Mouse (Mus musculus) urinary bladder, postnatal 36 days (tissue): Measurements from ENCODE around the gene Tnpo2.

ENCODE experiments used
- DNase-seq, 2 experiments: peaks; one replicate each; pipeline ENCODE4 v3.0.0; 2022; ENCODE audit warnings: low spot score in 2 of 2, mixed read lengths in 1 of 2

Gene Tnpo2

DNA sequence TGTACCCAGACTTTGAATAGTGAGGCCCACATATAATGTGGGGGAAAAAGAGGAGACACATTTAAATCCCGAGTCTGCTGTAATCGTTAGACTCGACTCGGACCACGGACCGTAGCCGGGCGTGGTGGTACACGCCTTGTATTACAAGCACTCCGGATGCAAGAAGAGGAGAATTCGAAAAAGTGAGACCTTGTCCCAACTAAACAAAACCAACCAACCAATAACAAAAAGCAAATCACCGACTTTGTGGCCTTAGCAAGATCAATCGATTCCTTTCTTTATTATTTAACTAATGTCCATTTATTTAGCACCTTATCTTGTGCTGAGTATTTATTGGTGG is 9.2 kb upstream of the Tnpo2 start:
- no peak for DNase-seq

DNA sequence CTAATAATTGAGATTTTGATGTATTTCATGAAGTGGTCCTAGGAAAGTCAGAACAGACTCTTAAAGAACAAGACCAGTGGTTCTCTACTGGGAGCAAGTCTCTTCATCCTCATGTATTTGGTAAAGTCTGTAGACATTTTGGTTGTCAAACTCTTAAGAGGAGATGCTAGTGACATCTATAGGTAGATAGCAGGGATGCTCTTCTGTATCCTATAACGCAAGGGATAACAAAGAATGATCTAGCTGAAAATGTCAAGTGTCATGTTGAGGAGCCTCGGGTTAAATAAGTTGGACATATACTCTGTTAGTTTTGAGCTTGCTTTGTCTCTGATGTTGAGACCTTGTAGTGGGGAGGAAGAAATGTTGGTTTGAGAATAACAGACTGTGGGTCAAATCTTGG is 8.8 kb upstream of the Tnpo2 start:
- DNase-seq, result no peak

DNA sequence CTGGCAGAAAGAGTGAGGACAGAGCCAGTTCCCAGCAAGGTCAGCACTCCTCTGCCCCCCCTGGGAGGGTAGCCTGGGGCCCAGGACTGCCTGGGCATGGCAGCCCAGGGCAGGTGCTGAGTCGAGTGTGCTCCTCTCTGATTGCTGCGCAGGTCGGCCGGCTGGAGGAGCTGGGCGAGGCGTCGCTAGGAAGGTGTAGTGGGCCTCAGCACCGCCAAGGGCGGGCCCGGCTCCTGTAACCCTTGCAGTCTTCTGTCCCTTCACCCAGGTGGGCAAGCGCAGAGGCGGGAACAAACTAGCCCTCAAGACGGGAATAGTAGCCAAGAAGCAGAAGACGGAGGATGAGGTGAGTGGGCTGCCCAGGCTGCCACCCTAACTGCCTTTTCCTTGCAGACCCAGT is 7.4 kb upstream of the Tnpo2 start:
- no peak for DNase-seq

DNA sequence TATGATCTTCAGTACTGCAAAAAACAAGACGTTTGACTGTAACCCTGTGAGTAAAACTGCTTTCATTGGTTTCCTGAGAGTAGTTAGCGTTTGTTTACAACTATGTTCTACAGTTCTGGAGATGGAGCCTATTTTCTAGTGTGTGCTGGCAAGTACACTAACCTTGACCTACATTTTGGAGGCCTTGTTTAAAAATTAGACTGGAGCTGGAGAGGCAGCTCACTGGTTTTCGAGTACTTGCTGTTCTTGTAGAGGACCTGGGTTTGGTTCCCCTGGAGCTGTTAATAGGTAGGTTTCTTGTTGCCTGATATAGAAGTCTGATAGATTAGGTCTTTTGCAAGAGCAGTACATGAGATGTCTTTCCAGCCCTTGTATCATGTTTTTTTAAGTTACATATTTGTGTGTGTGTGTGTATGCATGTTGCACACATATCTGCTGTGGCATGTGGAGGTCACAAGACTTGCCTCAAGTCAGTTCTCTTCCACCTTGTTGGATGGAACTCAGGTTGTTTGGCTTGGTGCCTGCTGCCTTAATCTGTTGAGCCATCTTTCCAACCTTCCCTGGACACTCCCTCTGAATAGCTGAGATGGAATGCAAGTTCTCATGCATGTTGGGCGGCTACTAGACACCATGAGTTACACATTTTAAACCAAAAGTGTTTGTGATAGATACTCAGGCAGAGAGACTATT is 3.9 kb upstream of the Tnpo2 start:
- DNase-seq, result no peak

DNA sequence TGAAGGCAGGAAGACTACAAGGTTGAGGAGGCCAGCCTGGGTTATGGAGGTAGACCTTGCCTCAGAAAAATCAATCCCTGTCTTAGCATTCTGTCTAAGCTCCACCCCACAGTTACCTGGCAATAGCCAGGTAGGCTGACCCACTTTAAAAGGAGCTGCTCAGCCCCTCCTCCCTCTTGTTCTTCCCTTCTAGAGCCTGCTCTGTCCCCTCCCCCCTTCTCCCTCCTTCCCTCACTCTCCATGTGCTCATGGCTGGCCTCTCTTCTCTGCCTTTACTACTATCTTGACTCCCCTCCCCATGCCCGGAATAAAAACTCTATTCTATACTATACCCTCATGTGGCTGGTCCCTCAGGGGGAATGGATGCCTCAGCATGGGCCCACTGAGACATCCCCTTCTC is 2.8 kb upstream of the Tnpo2 start:
- DNase-seq, result no peak

DNA sequence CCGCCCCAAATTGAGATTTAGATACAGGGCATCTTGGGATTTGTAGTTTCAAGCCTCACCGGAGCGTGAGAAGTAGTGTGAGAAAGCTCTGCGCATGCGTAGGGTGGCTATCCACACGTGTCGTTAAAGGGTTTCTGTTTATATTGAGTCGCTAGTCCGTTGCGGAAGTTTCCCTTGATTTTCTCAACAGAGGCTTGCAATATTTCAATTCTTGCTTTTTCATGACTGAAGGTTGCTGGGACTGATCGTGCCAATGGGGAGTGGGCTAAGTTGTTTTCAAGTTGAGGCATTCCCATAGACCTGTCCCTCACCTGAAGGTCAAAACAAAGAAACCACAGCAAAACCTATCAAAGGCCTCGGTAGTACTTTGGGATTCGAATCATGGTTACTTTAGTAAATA is 2.0 kb upstream of the Tnpo2 start:
- peak; percentile 45 to 59 for DNase-seq

DNA sequence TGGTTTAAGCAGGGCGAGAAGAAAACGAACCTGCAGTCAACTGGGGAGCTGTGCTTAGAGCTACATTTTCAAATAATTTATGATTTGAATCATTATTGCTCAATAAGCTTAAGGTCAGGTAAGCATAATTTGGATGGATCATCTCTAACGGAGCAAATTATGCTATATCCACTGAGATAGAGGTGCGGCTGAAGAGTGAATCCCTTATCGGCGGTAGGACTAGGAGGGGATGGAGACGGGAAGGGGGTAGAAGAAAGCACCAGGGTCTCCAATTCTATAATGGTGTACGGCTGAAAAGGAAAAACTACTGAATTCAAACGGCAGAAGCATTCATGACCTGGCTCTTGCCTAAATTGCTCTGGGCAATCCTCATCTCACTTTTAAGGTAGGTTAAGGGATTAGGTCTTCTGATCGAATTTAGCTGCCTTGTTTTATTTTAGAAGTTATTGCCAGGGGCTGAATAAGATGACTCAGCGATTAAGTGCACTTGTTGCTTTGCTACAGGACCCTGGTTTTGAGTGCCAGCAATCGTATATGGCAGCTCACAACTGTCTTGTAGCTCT is 1.5 kb upstream of the Tnpo2 start:
- DNase-seq, result no peak

DNA sequence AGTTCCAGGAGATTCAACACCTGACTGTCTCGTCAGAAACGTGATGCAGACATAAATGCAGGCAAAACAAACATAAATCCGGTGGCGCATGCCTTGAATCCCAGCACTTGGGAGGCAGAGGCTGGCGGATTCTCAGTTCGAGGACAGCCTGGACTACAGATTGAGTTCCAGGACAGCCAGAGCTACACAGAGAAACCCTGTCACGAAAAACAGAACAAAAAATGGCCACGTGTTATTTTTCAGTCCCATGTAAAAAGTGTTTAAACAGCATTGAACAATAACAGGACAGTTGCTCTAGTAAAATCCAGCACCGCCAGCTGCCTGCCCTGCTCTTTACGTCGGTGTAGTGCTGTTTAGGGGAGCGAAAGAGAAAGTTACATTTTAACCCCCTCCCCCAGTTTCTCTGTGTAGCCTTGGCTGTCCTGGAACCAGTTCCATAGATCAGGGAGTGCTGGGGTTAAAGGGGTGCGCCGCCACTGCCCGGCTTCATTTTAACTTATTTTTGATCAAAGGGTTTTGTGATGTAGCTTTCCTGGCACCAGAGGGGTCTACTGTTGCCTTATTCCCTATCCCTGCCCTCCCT is 896 bp upstream of the Tnpo2 start:
- DNase-seq, result no peak

DNA sequence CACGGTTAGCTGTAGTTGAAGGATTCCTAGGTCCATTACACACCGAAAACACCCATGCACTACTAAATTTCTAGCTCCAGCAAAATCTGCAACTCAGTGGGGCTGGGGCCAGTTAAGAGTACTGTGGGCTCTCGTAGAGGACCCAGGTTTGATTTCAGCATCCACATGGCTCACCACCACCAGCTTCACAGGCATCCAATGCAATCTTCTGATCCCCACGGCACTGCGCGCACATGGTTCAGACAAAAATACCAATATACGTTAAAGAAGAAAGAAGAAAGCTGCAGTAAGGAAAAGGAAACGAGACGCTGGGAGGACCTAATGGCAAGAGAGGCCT is 366 bp upstream of the Tnpo2 start:
- no peak for DNase-seq

DNA sequence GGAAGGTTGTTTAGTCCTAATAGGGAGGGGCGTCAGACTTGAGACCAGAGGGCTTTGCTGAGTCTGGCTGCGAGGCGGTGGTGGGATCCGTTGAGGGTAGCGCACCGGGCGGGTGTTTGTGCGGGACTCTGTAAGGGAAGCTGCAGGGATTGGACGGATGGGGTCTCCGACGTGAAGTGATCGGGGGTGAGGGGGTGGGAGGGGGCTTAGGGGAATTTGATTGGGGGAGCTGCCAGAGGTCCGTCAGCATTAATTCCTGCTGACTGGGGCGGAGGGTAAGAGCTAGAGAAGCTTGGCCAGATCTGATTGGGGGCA is 608 bp downstream of the Tnpo2 start:
- no peak for DNase-seq

DNA sequence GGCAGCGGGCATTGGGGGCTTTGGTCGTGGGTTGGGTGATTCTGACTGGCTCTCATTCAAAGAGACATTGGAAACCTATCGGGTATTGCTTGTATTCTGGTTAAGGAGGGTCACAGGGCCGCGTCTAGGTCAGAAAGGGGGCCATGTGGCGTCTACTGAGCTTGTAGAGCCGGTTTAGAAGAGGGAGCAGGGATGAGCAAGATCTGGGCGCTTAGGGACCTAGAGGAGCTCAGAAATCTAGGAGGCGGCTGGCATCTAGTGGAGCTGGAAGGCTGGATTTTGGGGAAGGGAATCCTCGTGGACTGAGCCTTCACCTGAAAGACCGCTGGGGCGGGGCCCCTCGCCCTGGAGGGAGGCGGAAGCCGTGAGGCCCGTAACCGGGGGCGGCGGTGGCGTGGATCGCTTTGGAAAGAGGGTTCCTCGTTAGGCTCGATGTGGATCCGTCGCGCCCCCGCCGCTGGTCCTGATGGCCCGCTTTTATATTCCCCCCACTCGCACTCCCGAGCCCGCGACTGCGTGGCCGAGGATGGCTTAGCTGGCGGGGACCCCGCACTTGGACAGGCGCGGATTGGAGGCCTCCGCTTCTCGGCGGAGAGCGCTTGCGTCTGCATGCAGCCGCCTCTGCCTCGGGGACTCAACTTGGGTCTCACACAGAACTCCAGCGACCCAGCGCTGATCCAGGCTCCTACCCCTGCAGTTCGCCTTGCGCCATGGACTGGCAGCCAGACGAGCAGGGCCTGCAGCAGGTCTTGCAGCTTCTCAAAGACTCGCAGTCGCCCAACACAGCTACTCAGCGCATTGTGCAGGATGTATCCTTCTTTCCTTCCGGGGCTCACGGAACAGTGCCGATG is 1.2 kb downstream of the Tnpo2 start:
- DNase-seq, result peak; percentile 48 to 50

DNA sequence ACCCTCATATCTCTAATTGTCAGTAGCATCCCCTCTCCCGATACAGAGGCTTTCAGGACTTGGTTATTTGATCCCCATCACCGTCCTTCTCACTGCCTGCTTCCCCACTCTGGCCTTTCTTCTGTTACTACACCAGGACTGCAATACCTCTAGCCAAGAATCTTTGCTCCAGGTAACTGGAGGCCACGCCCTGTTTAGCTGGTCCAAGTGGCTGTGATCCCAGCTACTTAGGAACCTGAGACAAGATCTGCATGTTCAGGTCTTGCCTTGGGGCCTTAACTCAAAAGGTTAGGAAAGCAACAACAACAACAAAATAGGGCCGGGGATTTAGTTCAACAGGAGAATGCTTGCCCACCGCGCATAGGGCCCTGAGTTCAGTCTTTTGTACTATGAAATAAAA is 6.9 kb downstream of the Tnpo2 start:
- no peak for DNase-seq

DNA sequence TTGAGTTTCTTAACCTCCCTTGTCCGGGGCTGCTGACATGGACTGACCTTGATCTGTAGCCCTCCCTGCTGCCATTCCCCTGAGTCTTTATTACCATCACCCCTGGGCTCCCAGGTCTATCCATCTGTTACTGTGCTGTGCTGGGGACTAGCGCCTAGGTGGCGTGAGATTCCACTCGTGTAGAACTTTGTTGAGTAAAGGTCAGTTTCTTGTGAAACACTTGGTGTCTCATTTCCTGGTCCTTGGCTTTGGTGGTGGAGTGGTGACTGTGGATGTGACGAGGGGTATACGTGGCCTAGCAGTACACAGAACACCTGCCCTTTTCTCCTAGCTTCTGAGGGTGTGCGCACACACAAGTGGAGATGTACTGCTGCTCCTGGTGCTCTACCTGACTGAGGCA is 20.7 kb downstream of the Tnpo2 start:
- DNase-seq, result no peak

DNA sequence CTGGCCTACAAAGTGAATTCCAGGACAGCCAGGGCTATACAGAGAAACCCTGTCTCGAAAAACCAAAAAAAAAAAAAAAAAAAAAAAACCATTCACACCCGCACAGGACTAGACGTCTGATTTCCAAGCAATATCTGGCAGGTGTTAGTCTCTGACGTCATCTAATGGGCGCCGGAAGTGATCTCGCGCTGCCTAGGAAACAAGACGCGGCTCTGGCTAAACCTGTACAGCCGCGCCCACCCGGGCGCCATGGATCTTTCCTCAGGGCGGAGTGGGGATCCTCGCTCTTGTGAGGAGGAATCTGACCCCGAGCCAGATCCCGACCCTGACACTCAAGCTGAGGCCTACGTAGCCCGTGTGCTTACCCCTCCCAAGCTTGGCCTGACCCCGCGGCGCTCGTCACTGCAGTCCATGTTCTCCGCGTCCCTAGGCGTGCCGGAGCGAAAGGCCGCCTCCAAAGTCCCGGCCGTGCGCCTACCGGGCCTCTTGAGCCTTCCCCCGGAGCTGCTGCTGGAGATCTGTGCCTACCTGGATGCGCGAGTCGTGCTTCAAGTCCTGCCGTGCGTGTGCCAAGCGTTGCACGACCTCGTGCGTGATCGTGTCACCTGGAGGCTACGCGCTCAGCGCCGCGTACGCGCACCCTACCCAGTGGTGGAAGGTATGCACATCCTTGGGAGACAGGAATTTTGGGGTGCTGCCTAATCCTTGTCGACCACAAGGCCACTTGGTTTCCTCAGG is 23.3 kb downstream of the Tnpo2 start, which contains the start of gene Fbxw9:
TSS of gene Fbxw9 (plus strand) at position 177 of the 738 bp plus-strand sequence.
- DNase-seq, result peak; percentile 86 to 89

DNA sequence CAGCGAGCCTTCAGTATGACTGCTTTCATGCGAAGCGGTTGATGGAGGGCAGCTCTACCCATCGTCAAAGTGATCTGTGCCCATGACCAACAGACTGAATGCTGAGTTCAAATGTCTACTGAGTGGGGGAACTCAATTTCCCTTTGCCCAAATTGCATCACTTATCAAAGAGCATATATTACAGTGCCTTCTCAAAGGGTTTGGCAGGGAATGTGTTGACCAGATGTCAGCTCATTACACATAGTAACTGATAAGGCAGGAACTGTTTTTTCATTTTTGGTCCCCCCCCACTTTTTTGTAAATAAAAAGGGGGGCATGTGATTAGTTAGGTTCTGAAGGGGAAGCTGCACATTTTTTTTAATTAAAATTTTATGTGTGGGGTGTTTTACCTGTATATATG is 25.9 kb downstream of the Tnpo2 start:
- no peak for DNase-seq

DNA sequence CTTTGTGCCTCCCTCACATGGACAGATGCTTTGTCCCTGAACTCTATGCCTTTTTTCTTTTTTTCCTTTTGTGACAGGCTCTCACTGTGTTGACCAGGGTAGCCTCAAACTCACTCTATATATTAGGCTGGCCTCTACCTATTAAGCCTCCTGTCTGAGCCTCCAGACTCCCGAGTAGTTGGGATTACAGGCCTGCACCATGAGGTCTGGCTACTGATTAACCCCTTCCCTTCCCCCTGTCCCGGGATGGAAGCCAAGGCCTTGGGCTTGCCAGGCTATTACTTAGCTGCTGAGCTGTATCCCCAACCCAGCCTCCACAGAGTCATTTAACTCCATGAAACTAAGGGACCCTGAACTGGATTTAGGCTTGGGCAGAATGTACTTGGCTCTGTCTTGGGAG is 28.5 kb downstream of the Tnpo2 start:
- no peak for DNase-seq

DNA sequence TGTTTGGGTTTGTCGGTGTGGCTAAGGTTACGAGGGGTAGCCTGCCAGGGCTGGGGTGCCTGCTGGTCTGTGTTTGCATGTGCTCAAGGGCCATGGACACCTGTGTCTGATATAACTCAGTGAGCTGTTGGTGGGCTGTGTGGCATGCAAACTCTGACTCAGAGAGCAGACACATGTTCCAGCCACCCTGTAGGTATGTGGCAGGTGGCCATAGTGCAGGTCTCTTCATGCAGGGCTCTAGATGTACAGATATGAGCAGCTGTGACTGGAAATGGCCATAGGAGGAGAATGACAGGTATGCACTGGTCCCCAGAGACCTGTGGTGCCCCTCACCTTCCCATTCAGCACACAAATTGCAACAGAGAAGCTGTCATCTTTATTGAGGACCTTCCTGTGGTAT is 30.4 kb downstream of the Tnpo2 start:
- DNase-seq, result peak; percentile 63 to 64

DNA sequence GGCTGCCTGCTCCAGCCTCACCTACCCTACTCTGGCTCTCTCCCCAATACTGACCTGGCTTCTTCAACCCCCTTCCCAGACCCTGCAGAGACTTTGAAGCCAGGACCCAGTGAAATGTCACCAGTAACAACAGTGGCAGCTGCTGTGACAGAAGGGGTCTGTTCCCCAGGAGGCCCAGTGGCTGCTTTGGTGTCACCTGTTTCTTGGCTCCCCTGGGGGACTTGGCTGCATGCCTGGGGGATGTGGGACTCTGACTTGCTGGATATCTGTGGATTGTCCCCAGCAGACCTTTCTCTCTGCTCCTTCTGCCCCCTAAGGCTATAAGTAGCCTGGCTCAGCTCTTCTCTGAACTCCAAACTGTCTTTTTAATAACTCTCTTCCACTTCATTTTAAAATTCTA is 31.3 kb downstream of the Tnpo2 start, which contains the start of gene Gm5741:
TSS of gene Gm5741 (minus strand) at position 1 of the 400 bp plus-strand sequence.
- DNase-seq, result no peak

DNA sequence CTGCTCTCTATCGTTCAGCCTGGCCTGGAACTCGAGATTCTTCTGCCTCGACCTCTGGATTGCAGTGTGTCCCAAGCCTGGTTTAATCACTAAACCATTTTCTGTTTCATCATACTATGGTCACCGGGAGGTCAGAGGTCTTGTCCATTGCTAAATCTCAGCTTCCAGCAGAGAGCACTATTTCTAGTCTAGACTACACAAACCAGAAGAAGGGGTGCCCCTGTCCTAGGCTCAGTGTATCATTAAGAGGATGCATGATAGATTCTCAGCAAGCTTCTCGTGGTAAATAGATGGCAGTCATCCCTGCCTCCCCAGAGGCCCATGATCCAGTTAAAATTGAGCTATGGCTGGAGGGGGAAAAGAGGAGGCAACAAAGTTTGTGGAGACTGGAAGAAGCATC is 34.3 kb downstream of the Tnpo2 start:
- DNase-seq, result no peak

DNA sequence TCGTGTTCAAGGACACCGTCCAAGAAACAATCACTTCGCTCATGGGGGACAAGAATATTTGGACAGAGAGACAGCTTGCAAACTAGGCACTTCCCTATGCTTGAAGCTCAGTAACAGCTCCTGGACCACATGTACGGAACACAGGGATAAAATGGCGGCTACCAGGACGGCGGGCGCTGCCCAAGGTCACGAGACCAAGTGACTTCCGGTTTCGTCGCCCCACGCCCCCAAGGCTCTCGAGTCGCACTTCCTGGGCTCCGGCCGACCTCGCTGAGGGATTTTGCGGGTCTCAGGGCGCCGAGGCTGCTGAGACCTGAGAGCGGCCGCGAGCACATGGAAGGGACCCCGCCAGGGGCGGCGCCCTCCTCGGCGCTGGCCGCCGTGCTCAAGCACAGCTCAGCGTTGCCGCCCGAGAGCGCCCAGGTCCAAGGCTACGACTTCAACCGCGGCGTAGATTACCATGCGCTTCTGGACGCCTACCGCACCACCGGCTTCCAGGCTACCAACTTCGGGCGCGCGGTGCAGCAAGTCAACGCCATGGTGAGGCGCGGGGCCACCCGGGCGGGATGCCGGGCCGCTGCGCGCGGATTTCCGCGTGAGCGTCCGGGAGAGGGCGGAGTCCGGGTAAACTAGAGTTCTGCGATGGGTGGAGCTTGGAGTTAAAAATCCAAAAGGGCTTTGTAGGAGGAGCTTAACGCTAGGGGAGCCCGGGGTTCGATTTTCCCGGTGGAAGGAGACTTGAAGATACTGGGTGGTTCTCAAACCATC is 35.0 kb downstream of the Tnpo2 start, which contains the start of gene Dhps:
TSS of gene Dhps (plus strand) at position 244 of the 768 bp plus-strand sequence.
- peak; percentile 84 to 92 for DNase-seq

DNA sequence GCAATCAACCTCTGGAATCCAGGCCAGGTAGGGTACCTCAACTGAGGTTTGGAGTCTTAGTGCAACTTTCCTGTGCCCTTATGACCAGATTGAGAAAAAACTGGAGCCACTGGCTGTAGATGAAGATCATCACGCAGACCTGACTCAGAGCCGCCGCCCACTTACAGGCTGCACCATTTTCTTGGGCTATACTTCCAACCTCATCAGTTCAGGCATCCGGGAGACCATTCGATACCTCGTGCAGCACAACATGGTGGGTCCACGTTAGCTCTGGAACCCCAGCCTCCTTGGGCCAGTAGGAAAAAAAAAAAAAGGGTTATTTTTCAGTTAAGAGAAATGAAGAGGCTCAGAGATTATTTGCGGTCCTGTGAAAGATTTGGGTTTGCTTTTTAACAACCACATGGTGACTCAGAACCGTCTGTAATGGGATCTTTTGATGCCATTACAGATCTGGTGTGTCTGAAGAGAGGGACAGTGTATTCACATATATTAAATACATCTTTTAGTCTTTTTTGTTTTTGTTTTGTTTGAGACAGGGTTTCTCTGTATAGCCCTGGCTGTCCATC is 35.7 kb downstream of the Tnpo2 start:
- no peak for DNase-seq
